Mouse (Mus musculus) hindbrain, postnatal 0 days (tissue): ENCODE data around the gene Chsy1. TPM values are rescaled to one million over a fixed set of nuclear protein-coding genes. Genes with fewer than 3 reads are reported as not detected.
A peak's percentile ranks its signal among the peaks of the same experiment; 100 is the strongest.

ENCODE experiments used
- ATAC-seq: fragments of 200-750 bp; cut with Nextera tagmentation; 2 replicates; pipeline ENCODE4 v1.8.0; 2017; ENCODE audit warnings: mild to moderate bottlenecking, moderate TSS enrichment, moderate library complexity
- DNase-seq: peaks from one replicate; pipeline ENCODE4 v3.0.0-alpha.2; 2015; ENCODE audit warnings: low spot score
- H3K27ac ChIP-seq: fragments of 300-500 bp; sonication (generic); 2 replicates; pipeline ENCODE4 v1.5.1; 2014; ENCODE audit warnings: mild to moderate bottlenecking
- H3K27me3 ChIP-seq: fragments of 300-500 bp; sonication (generic); 2 replicates; pipeline ENCODE4 v1.6.1; 2014; ENCODE audit warnings: low read length, mixed read lengths; ENCODE audit not compliant: insufficient read depth
- H3K36me3 ChIP-seq: fragments of 300-500 bp; sonication (generic); 2 replicates; pipeline ENCODE4 v1.6.1; 2014; ENCODE audit warnings: low read length, mixed read lengths; ENCODE audit not compliant: insufficient read depth
- H3K4me1 ChIP-seq: fragments of 300-500 bp; sonication (generic); 2 replicates; pipeline ENCODE4 v1.6.1; 2014; ENCODE audit warnings: antibody characterized with exemption, low read length, mixed read lengths; ENCODE audit not compliant: insufficient read depth
- H3K4me2 ChIP-seq: fragments of 300-500 bp; sonication (generic); 2 replicates; pipeline ENCODE4 v1.6.1; 2014; ENCODE audit warnings: low read depth, mild to moderate bottlenecking, low read length, moderate library complexity, mixed read lengths
- H3K4me3 ChIP-seq: fragments of 300-500 bp; sonication (generic); 2 replicates; pipeline ENCODE4 v1.5.1; 2014; ENCODE audit warnings: low read length
- H3K9ac ChIP-seq: fragments of 300-500 bp; sonication (generic); replicated peaks from 2 replicates; pipeline ENCODE4 v1.6.1; 2014; ENCODE audit warnings: mild to moderate bottlenecking, low read length, moderate library complexity, mixed read lengths
- H3K9me3 ChIP-seq: fragments of 300-500 bp; sonication (generic); 2 replicates; pipeline ENCODE4 v1.6.1; 2016; ENCODE audit warnings: low read length, mixed read lengths
- CTCF ChIP-seq: IDR thresholded peaks from 2 replicates; pipeline ENCODE4 v1.5.1; 2016; ENCODE audit warnings: antibody characterized with exemption, control low read depth, low read depth
- whole genome bisulfite sequencing: fragments of 180-500 bp; shearing (Covaris S2); extraction: QIAGEN DNeasy Blood & Tissue Kit; methylation state at CpG from one replicate; pipeline ENCODE4 v1.1.7; 2014; 5-methylcytosine and 5-hydroxymethylcytosine counted together
- polyA plus RNA-seq: library from polyadenylated mRNA; unstranded; fragments of >200 nt; fragmentation: Nextera tagmentation; extraction: Ambion mirVana; gene quantifications from 2 replicates; pipeline ENCODE4 v1.2.1, GENCODE M21; 2015
- total RNA-seq: library from RNA; depleted of rRNA; stranded (reverse); fragments of >200 nt; gene quantifications from 2 replicates; pipeline ENCODE4 v1.2.3, GENCODE M21; 2014

Gene Chsy1
- total and polyA plus RNA-seq, 2 experiments from 2014 or later = 7.9 to 32.9 TPM

- 67% methylated on average over 5 of the region's 5 CpGs for WGBS
- H3K4me3 ChIP-seq = no peak overlapping the region
- DNase-seq (peak; percentile 41), ATAC-seq (peak; percentile 57; the same call in 1 of the 2 replicates)
- H3K27ac ChIP-seq = peak overlapping the region; percentile 32; the same call in 1 of the 2 replicates
- no peaks in the 10 kb centered on the region for H3K9me3 ChIP-seq
- H3K4me2 ChIP-seq = no peak overlapping the region
- H3K4me1 ChIP-seq = 0 out of 2 replicates have a peak, but pooled peaks cover 6% of the 10 kb centered on the region
- H3K36me3 ChIP-seq = no peaks in the 10 kb centered on the region
- no peak for TF ChIP-seq CTCF
- H3K9ac ChIP-seq = no peak overlapping the region
- no peaks in the 10 kb centered on the region for H3K27me3 ChIP-seq
Observed at GRCm38 (mm10) chr7:66199391-66199831, 90.1 kb downstream of the Chsy1 start.

- 85% methylated on average over 3 of the region's 3 CpGs for WGBS
- Histone ChIP-seq H3K27ac (no peak overlapping the region), H3K36me3 (no peaks in the 10 kb centered on the region), H3K9ac (no peak overlapping the region), H3K4me1 (0 out of 2 replicates have a peak, but pooled peaks cover 6% of the 10 kb centered on the region), H3K27me3 (no peaks in the 10 kb centered on the region), H3K4me2 (no peak overlapping the region), H3K9me3 (no peaks in the 10 kb centered on the region), H3K4me3 (no peak overlapping the region)
- no peak for ATAC-seq
- no peak for TF ChIP-seq CTCF
- no peak for DNase-seq
Observed at GRCm38 (mm10) chr7:66200383-66200782, 91.1 kb downstream of the Chsy1 start.

- H3K27me3 ChIP-seq = no peaks in the 10 kb centered on the region
- H3K4me1 ChIP-seq = 0 out of 2 replicates have a peak, but pooled peaks cover 6% of the 10 kb centered on the region
- 35% methylated on average over 8 of the region's 8 CpGs for WGBS
- H3K9me3 ChIP-seq = no peaks in the 10 kb centered on the region
- peak; percentile 56 for DNase-seq
- H3K36me3 ChIP-seq = no peaks in the 10 kb centered on the region
- ATAC-seq = peak; percentile 51; the same call in 1 of the 2 replicates
- TF ChIP-seq CTCF = no peak
- H3K9ac ChIP-seq = no peak overlapping the region
- H3K27ac ChIP-seq = no peak overlapping the region
- H3K4me3 ChIP-seq = no peak overlapping the region
- no peak overlapping the region for H3K4me2 ChIP-seq
Observed at GRCm38 (mm10) chr7:66200791-66201450, 91.6 kb downstream of the Chsy1 start.

- TF ChIP-seq CTCF = no peak
- Histone ChIP-seq H3K4me3 (no peak overlapping the region), H3K9ac (no peak overlapping the region), H3K4me2 (no peak overlapping the region), H3K4me1 (0 out of 2 replicates have a peak, but pooled peaks cover 6% of the 10 kb centered on the region), H3K27ac (no peak overlapping the region), H3K27me3 (no peaks in the 10 kb centered on the region), H3K36me3 (no peaks in the 10 kb centered on the region), H3K9me3 (no peaks in the 10 kb centered on the region)
- no peak for DNase-seq
- ATAC-seq = no peak
- WGBS = 90% methylated on average over 2 of the region's 2 CpGs
Observed at GRCm38 (mm10) chr7:66201657-66202056, 92.3 kb downstream of the Chsy1 start.

- no peak overlapping the region for H3K9ac ChIP-seq
- no peak overlapping the region for H3K4me3 ChIP-seq
- H3K4me2 ChIP-seq = no peak overlapping the region
- H3K9me3 ChIP-seq = peaks cover 6% of the 10 kb centered on the region; the same call in 1 of the 2 replicates
- DNase-seq (no peak), ATAC-seq (no peak)
- no peaks in the 10 kb centered on the region for H3K27me3 ChIP-seq
- 88% methylated on average over 2 of the region's 2 CpGs for WGBS
- H3K27ac ChIP-seq = no peak overlapping the region
- H3K36me3 ChIP-seq = no peaks in the 10 kb centered on the region
- no peaks in the 10 kb centered on the region for H3K4me1 ChIP-seq
- TF ChIP-seq CTCF = no peak
Observed at GRCm38 (mm10) chr7:66209920-66210319, 100.6 kb downstream of the Chsy1 start.

DNA sequence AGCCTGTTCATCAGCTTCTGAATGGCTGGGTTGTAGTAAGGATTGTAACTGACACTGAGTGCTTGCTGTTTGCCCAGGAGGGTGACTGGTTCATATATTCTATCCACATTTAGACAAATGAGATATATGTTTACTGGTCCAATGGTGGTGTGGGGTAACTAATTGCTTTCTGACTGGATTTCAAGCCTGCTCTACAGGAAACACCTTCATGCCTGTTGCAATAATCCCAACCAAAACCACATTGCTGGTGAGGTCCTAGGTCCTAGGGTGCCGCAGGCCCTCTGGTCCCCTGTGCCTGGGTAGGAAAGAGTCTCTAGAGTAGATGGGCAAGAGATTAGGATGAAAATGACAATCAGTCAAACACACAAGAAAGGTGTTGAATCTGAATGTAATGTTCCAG lies 103.6 kb downstream of the Chsy1 start:
- no peaks in the 10 kb centered on the region for H3K36me3 ChIP-seq
- no peak overlapping the region for H3K4me2 ChIP-seq
- ATAC-seq (no peak), DNase-seq (no peak)
- H3K4me1 ChIP-seq = peaks cover 8% of the 10 kb centered on the region; the same call in 1 of the 2 replicates
- no peaks in the 10 kb centered on the region for H3K27me3 ChIP-seq
- TF ChIP-seq CTCF = no peak
- H3K27ac ChIP-seq = no peak overlapping the region
- no peak overlapping the region for H3K9ac ChIP-seq
- 95% methylated on average over 1 of the region's 1 CpGs for WGBS
- H3K4me3 ChIP-seq = no peak overlapping the region
- H3K9me3 ChIP-seq = no peaks in the 10 kb centered on the region

GRCm38 (mm10) chr7:66214477-66214876 lies 105.2 kb downstream of the Chsy1 start:
- WGBS = 64% methylated on average over 6 of the region's 6 CpGs
- Histone ChIP-seq H3K4me2 (no peak overlapping the region), H3K27me3 (no peaks in the 10 kb centered on the region), H3K36me3 (no peaks in the 10 kb centered on the region), H3K4me1 (peaks cover 16% of the 10 kb centered on the region), H3K9me3 (no peaks in the 10 kb centered on the region), H3K4me3 (no peak overlapping the region), H3K9ac (no peak overlapping the region), H3K27ac (no peak overlapping the region)
- peak; percentile 28 for DNase-seq
- TF ChIP-seq CTCF = no peak
- ATAC-seq = no peak
